Mouse (Mus musculus) midbrain, postnatal 0 days (tissue): ENCODE results near the gene Spata9. TPM values are rescaled to one million over a fixed set of nuclear protein-coding genes. Genes with fewer than 3 reads are reported as not detected.
A peak's percentile ranks its signal among the peaks of the same experiment; 100 is the strongest.

ENCODE experiments used
- ATAC-seq: fragments of 200-750 bp; cut with Nextera tagmentation; 2 replicates; pipeline ENCODE4 v1.8.0; 2017; ENCODE audit warnings: moderate number of reproducible peaks, mild to moderate bottlenecking, moderate TSS enrichment, moderate library complexity; ENCODE audit not compliant: low FRiP score
- DNase-seq: peaks from one replicate; pipeline ENCODE4 v3.0.0-alpha.2; 2015; ENCODE audit warnings: low spot score
- H3K27ac ChIP-seq: fragments of 300-500 bp; sonication (generic); 2 replicates; pipeline ENCODE4 v1.5.1; 2014; ENCODE audit warnings: low read depth, mild to moderate bottlenecking, low read length, mixed read lengths
- H3K27me3 ChIP-seq: fragments of 300-500 bp; sonication (generic); 2 replicates; pipeline ENCODE4 v1.6.1; 2014; ENCODE audit warnings: low read length, control low read depth, mixed read lengths; ENCODE audit not compliant: insufficient read depth
- H3K36me3 ChIP-seq: fragments of 300-500 bp; sonication (generic); 2 replicates; pipeline ENCODE4 v1.6.1; 2014; ENCODE audit warnings: low read length, control low read depth, mixed read lengths; ENCODE audit not compliant: insufficient read depth
- H3K4me1 ChIP-seq: fragments of 300-500 bp; sonication (generic); 2 replicates; pipeline ENCODE4 v1.6.1; 2014; ENCODE audit warnings: mild to moderate bottlenecking, control low read depth, antibody characterized with exemption, low read length, mixed read lengths; ENCODE audit not compliant: insufficient read depth
- H3K4me2 ChIP-seq: fragments of 300-500 bp; sonication (generic); 2 replicates; pipeline ENCODE4 v1.6.1; 2014; ENCODE audit warnings: low read depth, mild to moderate bottlenecking, low read length, mixed read lengths; ENCODE audit not compliant: poor library complexity, severe bottlenecking
- H3K4me3 ChIP-seq: fragments of 300-500 bp; sonication (generic); 2 replicates; pipeline ENCODE4 v1.5.1; 2014; ENCODE audit warnings: low read depth, mild to moderate bottlenecking, low read length, moderate library complexity
- H3K9ac ChIP-seq: fragments of 300-500 bp; sonication (generic); replicated peaks from 2 replicates; pipeline ENCODE4 v1.6.1; 2014; ENCODE audit warnings: mild to moderate bottlenecking, low read length, moderate library complexity, mixed read lengths; ENCODE audit not compliant: poor library complexity, severe bottlenecking
- H3K9me3 ChIP-seq: fragments of 300-500 bp; sonication (generic); 2 replicates; pipeline ENCODE4 v1.6.1; 2016; ENCODE audit warnings: low read length, control low read depth
- CTCF ChIP-seq: IDR thresholded peaks from 2 replicates; pipeline ENCODE4 v1.5.1; 2016; ENCODE audit warnings: antibody characterized with exemption, mild to moderate bottlenecking
- WGBS: fragments of 180-500 bp; shearing (Covaris S2); extraction: QIAGEN DNeasy Blood & Tissue Kit; methylation state at CpG from one replicate; pipeline ENCODE4 v1.1.7; 2014; 5-methylcytosine and 5-hydroxymethylcytosine counted together
- polyA plus RNA-seq: library from polyadenylated mRNA; unstranded; fragments of >200 nt; fragmentation: Nextera tagmentation; extraction: Ambion mirVana; gene quantifications from 2 replicates; pipeline ENCODE4 v1.2.1, GENCODE M21; 2015
- total RNA-seq: library from RNA; depleted of rRNA; stranded (reverse); fragments of >200 nt; gene quantifications from 2 replicates; pipeline ENCODE4 v1.2.3, GENCODE M21; 2014

Gene Spata9
- total and polyA plus RNA-seq, 2 experiments from 2014 or later = 0.49 to 4.7 TPM

- Histone ChIP-seq H3K9ac (no peak overlapping the region), H3K36me3 (no peaks in the 10 kb centered on the region), H3K4me3 (no peak overlapping the region), H3K4me1 (no peaks in the 10 kb centered on the region), H3K27ac (no peak overlapping the region), H3K4me2 (no peak overlapping the region), H3K9me3 (no peaks in the 10 kb centered on the region), H3K27me3 (no peaks in the 10 kb centered on the region)
- no peak for TF ChIP-seq CTCF
- DNase-seq = peak; percentile 7
- ATAC-seq = no peak
- WGBS = 63% methylated on average over 1 of the region's 1 CpGs
Observed at GRCm38 (mm10) chr13:75975629-75976028, 8.7 kb downstream of the Spata9 start.

- no peak overlapping the region for H3K4me3 ChIP-seq
- TF ChIP-seq CTCF = no peak
- WGBS = 93% methylated on average over 2 of the region's 2 CpGs
- H3K9me3 ChIP-seq = no peaks in the 10 kb centered on the region
- no peaks in the 10 kb centered on the region for H3K4me1 ChIP-seq
- no peak for ATAC-seq
- no peak for DNase-seq
- H3K27me3 ChIP-seq = no peaks in the 10 kb centered on the region
- H3K27ac ChIP-seq = no peak overlapping the region
- no peaks in the 10 kb centered on the region for H3K36me3 ChIP-seq
- no peak overlapping the region for H3K9ac ChIP-seq
- no peak overlapping the region for H3K4me2 ChIP-seq
Observed at GRCm38 (mm10) chr13:75976218-75976617, 9.3 kb downstream of the Spata9 start.

GRCm38 (mm10) chr13:75976649-75977048, 9.7 kb downstream of the Spata9 start:
- no peak overlapping the region for H3K9ac ChIP-seq
- H3K4me2 ChIP-seq = no peak overlapping the region
- no peak for ATAC-seq
- 89% methylated on average over 2 of the region's 2 CpGs for WGBS
- no peak for TF ChIP-seq CTCF
- H3K9me3 ChIP-seq = no peaks in the 10 kb centered on the region
- H3K36me3 ChIP-seq = no peaks in the 10 kb centered on the region
- no peak overlapping the region for H3K4me3 ChIP-seq
- no peak for DNase-seq
- H3K4me1 ChIP-seq = no peaks in the 10 kb centered on the region
- H3K27ac ChIP-seq = no peak overlapping the region
- no peaks in the 10 kb centered on the region for H3K27me3 ChIP-seq

GRCm38 (mm10) chr13:75981901-75982300, 15.0 kb downstream of the Spata9 start:
- H3K36me3 ChIP-seq = no peaks in the 10 kb centered on the region
- ATAC-seq (no peak), DNase-seq (peak; percentile 5)
- H3K27me3 ChIP-seq = no peaks in the 10 kb centered on the region
- no peaks in the 10 kb centered on the region for H3K4me1 ChIP-seq
- H3K4me3 ChIP-seq = no peak overlapping the region
- no peaks in the 10 kb centered on the region for H3K9me3 ChIP-seq
- no peak overlapping the region for H3K9ac ChIP-seq
- peak; percentile 37 for TF ChIP-seq CTCF
- H3K4me2 ChIP-seq = no peak overlapping the region
- no peak overlapping the region for H3K27ac ChIP-seq

DNA sequence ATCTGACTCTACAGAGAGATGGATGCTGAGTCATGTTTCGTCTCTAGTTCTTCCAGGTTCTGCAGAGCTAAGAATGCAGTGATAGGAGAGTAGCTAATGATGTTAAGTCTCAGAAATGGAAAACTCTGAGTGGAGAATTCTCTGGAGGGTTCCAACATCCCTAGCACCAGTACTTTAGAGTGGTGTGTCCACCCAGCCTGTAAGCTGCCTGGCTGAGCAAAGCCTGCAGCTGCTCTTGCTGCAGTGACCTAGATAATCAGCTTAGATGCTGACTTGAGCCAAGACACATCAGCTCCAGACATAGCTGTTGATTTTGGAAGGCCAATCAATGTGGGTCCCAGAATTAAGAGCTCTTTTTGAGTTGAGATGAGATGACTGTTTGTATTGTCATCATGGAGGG, 21.1 kb downstream of the Spata9 start:
- H3K4me1 ChIP-seq = no peaks in the 10 kb centered on the region
- H3K4me3 ChIP-seq = no peak overlapping the region
- H3K9ac ChIP-seq = no peak overlapping the region
- no peak overlapping the region for H3K4me2 ChIP-seq
- no peaks in the 10 kb centered on the region for H3K9me3 ChIP-seq
- ATAC-seq (no peak), DNase-seq (peak; percentile 28)
- no peaks in the 10 kb centered on the region for H3K27me3 ChIP-seq
- H3K36me3 ChIP-seq = no peaks in the 10 kb centered on the region
- H3K27ac ChIP-seq = no peak overlapping the region
- no peak for TF ChIP-seq CTCF
- WGBS = 91% methylated on average over 1 of the region's 1 CpGs

- Histone ChIP-seq H3K4me3 (no peak overlapping the region), H3K9ac (no peak overlapping the region), H3K27me3 (no peaks in the 10 kb centered on the region), H3K9me3 (no peaks in the 10 kb centered on the region), H3K4me2 (no peak overlapping the region), H3K36me3 (no peaks in the 10 kb centered on the region), H3K4me1 (no peaks in the 10 kb centered on the region), H3K27ac (peak overlapping the region; percentile 44; the same call in 1 of the 2 replicates)
- 33% methylated on average over 9 of the region's 9 CpGs for WGBS
- no peak for TF ChIP-seq CTCF
- DNase-seq (peak; percentile 55), ATAC-seq (peak; percentile 82)
Observed at GRCm38 (mm10) chr13:75992169-75993028, 25.4 kb downstream of the Spata9 start.
